Mouse (Mus musculus) B cell, adult 62 days (primary cell): Measurements from ENCODE around the gene Ripor2. TPM values are rescaled to one million over a fixed set of nuclear protein-coding genes. Genes with fewer than 3 reads are reported as not detected.

ENCODE experiments used
- total RNA-seq: library from RNA; stranded (reverse); gene quantifications from 4 replicates; pipeline ENCODE4 v1.2.4, GENCODE M21; 2023

The Ripor2 gene
- total RNA-seq: 529 to 590 TPM (median 539 TPM) in 4 replicates

GRCm38 (mm10) chr13:24581833-24582232, at the start of gene Ripor2:
Ripor2 (plus strand) TSS chr13:24582189.

GRCm38 (mm10) chr13:24741028-24741427, 159.0 kb downstream of the Ripor2 start, which contains the start of gene Armh2:
Armh2 (plus strand) TSS chr13:24741232.

GRCm38 (mm10) chr13:24761403-24762227, 179.6 kb downstream of the Ripor2 start, which contains the start of gene Gmnn:
Gmnn (minus strand) TSS chr13:24761923.

Other genes with a start within 250 kb of the Ripor2 start
- gene Armh2, start 159.0 kb downstream of the Ripor2 start, total RNA-seq: 0.95 to 2.2 TPM (median 1.8 TPM) in 4 replicates
- gene Gmnn, start 179.7 kb downstream of the Ripor2 start, total RNA-seq: 7.3 to 10.8 TPM (median 8.7 TPM) in 4 replicates
- 145 to 172 TPM (median 155 TPM) in 4 replicates for gene BC005537, start 219.5 kb downstream of the Ripor2 start, total RNA-seq
- gene Acot13, start 249.4 kb downstream of the Ripor2 start, total RNA-seq: 14.4 to 22.0 TPM (median 17.4 TPM) in 4 replicates
- gene Tdp2, start 249.5 kb downstream of the Ripor2 start, total RNA-seq: 61.6 to 68.9 TPM (median 67.0 TPM) in 4 replicates